Mouse (Mus musculus): ENCODE data around the gene A230050P20Rik.

- TF ChIP-seq CTCF (IDR thresholded peaks at IDR 0.05; ENCODE audit: insufficient read depth, low read length) (no peak), POLR2A (IDR thresholded peaks at IDR 0.05; ENCODE audit: borderline replicate concordance, extremely low read depth, low read depth, low read length) (no peak)
Measured at GRCm38 (mm10) chr9:20894629-20895028, 26.2 kb downstream of the A230050P20Rik start.

All from lung, adult 2 months (tissue).